Mouse (Mus musculus): ENCODE measurements around the gene Rab11a.

The Rab11a gene

DNA sequence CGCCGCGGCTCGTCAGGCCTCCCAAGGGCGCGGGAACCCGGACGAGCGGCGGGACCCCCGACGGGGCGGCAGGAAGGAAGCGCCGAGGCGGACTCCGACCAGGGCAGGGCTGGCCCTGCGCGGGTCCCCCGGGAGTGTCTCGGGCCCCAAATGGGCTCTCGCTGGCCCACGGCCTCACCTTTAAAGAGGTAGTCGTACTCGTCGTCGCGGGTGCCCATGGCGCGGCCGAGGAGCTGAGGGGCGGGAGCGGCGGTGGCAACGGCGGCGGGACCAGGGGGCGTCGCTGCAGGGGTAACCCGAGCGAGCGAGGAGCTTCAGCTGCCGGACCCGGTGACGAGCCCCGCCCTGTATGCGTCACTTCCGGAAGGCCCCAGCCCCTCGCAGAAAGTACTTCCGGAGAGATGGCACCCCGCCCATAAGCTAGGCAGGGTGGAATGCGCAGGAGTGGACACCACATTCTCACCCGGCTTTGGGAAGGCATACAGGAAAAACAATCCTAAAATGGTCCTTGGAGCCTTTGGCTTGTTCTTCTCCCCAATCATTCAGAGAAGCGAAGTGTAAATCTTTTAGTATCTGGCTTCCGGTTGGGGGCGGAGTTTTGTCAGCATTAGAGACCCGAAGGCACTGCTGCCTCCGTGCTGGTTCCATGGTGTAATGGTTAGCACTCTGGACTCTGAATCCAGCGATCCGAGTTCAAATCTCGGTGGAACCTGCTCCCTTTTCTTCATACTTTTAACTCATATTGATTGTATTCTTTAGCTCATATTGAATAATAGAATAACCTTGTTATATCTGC, at the start of gene Rab11a:
Gene Rab11a (minus strand): TSS at position 353 of the 796 bp plus-strand sequence.
- DNase-seq (ENCODE audit: low spot score) = peak; percentile 91

DNA sequence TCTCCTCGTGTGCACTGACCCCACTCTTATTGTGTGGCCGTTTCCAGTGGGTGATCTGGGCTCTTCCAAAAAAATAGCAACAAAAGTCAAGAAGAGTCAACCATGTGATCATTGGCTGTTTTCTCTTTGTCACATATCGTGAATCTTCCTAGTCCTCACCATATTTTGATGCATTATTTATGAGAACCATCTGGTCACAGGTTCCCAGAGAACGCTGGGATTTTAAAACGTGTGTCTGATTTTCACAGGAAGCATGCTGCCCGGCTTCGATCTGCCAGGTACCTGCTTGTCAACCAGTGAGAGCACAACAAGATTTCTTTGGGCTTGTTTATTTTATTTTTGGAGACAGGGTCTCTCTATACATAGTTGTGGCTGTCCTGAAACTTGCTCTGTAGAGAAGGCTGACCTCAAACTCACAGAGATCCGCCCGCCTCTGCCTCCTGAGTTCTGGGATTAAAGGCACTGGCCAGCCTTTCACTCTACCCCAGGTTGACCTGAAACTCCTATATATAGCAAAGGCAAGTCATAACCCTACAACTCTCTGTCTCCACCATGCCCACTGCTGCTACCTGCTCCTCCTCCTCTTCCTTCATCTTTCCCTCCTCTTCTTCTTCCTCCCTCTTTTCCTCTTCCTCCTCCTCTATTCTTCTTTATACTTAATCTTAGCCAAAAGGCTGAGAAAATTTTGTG, 48.8 kb upstream of the Rab11a start:
- DNase-seq (ENCODE audit: low spot score) = no peak

DNA sequence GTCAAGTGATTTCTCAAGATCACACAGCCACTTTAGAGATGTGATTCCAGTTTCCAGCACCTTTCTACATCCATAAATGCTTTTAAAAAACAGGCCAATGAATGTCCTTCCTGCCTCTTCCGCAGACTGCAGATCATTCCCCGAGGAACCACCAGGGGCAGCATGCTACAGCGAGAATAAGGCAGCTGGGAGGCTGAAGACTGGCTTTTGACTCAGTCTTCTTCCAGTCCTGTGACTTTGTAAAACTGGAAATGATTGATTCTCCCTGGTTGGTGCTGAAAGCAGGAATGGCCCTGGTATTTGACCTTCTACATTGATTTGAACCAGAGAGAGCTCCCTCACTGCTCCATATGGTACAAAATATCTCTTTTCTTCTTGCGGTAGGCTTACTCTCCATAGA, 47.3 kb upstream of the Rab11a start:
- no peak for DNase-seq (ENCODE audit: low spot score)

DNA sequence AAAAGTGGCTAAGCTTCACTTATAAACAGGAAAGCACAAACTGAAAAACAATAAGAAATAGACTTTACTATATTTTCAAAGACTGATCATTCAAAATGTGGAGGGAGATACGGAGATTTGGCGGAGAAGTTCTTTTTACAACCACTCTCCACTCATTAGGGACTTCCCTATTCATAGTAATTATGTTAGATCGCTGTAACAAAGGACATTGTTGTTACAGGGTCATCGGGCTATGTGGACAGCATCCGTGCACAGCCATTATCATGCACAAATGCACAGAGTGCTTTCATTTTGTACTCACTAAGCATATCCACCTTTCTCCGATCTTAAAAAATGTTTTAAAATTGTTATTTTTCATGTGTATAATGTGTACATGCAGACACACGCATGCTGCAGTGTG, 46.0 kb upstream of the Rab11a start:
- no peak for DNase-seq (ENCODE audit: low spot score)

DNA sequence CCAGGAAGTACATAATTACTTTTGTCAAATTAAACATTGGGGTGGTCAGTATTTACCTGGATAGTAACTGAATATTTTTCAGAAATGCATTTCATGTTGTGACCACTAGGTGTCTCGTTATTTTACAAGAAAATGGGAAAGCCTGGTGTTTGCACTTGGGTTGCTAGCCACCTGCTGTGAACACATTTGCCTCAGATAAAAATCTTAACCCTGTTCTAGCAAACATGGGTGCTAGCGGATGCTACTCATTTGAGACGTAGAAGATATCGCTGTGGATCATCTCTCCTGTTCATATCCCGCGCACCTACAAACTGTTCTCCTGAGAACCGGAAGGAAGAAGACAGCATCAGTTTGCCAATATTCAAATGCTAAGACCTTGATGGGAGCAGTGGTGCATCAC, 42.1 kb upstream of the Rab11a start:
- no peak for DNase-seq (ENCODE audit: low spot score)

DNA sequence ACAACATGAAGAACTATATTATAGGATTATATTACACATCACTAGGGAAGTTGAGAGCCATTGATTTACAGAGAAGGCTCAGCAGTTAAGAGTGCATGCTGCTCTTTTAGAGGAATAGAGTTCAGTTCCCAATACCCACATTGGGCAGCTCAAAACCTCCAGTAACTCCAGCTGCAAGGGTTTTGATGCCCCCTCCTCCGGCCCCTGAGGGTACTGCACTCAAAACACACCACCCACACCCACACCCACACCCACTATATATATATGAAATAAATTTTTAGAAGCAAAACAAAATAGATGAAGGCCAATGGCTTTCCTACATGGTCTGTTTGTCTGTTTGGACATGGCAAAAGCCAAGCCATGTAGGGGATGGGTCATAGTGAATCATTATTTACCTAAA, 40.6 kb upstream of the Rab11a start:
- DNase-seq (ENCODE audit: low spot score) = no peak

DNA sequence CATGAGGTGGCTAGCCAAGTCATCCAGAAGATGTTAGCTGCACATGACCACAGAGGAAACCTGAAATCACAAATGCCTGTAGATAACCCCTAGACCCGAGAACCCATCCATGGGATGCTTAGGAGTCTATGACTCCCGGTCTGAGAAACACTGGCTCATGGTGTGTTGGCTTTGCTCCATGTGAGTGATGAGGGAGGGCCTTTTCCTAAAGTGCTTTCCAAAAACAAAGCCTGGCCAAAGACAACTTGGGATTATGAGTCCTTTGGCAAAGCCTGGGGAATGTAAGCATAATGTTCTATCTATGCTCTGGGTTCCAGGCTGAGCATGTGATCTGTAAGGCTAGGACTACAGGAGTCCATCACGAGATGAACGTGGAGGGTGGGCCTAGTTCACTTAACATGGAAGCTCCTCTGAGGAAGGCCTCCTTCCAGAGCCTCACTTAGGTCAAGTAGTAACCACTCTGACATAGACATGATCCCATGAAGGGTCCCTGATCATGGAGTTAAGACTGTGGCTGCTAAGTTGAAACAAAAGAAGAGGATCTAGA, 40.0 kb upstream of the Rab11a start:
- no peak for DNase-seq (ENCODE audit: low spot score)

DNA sequence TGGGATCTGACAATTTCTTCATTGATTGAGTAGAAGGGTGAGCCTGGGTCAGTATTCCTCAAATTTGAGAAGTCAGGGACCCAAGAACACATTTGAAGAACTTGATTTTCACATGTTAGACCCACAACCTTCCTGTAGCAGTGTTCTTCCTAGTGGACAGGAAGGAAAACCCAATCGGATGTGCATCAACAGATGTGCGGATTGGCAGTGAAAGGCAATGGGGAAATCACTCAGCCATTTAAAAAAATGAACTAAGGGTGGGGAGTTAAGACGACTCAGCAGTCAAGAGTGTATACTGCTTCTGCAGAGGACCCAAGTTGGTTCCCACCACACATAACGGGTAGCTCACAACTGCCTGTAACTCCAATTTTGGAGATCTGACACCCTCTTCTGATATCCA, 37.9 kb upstream of the Rab11a start:
- DNase-seq (ENCODE audit: low spot score) = no peak

DNA sequence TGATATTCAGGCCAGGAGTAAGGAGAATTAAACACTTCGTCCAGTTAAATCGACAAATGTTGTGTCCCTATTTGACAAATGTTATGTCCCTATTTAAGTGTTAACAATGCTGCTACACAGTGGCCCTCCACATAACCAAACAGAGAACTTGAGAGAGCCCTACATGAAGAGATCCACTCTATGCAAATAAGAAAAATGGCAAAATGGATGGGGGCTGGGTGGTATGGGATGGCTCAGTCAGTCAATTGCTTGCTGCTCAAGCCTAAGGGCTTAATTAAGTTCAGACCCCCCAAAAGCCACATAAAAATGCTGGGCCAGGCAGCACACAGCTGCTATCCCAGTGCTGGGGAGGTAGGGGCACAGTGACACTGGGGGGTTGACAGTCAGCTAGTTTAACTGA, 37.3 kb upstream of the Rab11a start:
- DNase-seq (ENCODE audit: low spot score) = no peak

DNA sequence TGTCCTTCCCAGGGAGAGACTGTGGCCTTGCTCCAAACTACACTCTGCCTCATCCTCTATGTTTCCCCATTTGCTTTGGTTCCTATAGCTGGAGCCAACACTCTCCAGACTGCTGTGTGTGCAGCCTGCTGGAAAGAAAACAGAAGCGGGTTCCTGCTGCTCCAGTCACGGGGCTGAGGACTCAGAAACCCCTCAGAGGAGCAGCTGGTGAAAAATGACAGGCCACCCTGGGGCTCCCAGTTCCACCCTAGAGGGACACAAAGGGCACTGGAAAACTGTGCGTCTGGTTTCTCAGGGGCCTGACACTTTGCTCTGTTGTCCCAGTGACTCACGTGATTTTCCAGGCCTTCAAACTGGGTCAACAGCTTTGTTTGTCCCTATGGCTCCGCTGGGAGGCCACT, 36.9 kb upstream of the Rab11a start:
- no peak for DNase-seq (ENCODE audit: low spot score)

DNA sequence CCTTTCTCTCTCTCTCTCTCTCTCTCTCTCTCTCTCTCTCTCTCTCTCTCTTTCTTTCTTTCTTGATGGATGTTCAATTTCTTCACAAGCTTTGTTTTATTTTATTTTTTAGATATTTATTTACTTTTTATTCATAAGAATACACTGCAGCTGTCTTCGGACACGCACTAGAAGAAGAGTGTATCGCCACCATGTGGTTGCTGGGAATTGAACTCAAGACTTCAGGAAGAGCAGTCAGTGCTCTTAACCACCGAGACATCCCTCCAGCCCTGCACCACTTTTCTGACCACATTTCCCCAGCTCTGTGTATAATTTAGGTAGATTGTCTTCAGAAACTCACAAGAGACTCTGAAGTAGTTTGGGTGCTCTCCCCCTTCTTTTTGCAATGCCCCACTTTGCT, 36.4 kb upstream of the Rab11a start:
- no peak for DNase-seq (ENCODE audit: low spot score)

DNA sequence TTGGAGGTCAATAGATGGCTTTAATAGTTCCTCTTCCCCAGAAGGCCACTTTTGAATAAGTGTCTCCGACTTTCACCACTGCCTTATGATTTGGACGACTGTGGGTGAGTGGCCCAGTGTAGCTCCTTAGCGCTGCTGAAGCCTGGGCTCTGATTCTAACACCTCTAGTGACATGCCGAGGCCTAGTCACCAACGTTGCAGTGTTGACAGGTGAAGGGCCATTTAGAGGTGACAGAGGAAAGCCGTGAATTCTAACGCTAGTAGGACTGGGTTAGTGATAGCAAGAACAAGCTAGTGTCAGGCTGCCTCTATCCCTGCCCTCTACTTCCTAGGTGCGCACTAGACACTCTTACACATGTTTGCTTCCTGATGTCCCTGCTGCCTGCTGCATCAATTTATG, 35.7 kb upstream of the Rab11a start:
- no peak for DNase-seq (ENCODE audit: low spot score)

DNA sequence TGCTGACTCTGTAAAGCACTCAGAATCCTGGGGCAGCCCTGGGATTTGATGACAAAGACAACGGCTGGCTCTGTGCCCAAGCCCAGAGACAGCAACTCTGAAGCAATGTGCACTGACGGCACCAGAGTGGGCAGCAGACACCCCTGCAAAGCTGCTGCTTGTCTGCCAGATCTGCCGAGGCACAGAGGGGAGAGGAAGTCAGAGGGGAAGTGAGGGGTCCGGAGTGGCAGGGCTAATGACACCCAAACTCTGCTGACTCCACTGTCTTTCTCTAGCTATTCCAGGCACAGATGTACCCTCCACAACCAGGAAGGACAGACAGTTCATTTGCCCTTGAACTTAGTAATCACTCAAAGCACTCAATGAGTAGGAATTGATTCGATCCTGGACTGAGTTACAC, 33.7 kb upstream of the Rab11a start:
- no peak for DNase-seq (ENCODE audit: low spot score)

DNA sequence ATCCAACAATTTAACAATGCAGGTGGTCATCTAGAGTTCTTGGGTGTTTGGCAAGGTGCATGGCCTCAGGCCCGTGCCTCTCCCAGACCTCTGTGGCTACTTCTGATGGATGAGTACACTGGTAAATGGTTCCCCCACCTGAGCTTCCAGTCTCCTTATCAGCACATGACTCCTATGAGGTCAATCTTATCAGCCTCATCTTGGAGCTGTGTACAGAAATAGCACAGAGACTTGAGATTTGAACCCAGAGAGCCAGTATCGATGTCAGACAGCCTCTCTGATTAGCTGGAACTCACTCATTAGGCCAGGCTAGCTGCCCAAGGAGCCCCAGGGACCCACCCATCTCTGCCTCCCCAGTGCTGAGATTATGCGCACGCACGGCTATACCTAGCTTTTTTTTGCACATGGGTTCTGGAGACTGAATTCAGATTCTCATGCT, 32.9 kb upstream of the Rab11a start:
- no peak for DNase-seq (ENCODE audit: low spot score)

DNA sequence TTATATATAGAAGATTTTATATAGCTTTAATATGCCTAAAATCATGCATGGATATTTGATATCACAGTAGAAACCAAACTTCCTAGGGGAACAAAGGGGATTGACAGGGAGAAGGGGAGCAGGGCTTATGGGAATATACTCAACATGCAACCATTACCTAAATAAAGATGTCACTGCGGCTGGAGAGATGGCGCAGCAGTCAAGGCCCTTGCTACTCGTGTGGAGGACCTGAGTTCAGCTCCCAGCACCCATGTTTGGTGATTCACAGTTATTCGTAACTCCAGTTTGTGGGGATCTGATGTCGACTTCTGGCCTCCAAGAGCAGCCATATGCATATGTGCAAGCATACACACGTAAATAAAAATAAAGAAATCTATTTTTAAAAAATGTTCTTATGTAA, 32.4 kb upstream of the Rab11a start:
- DNase-seq (ENCODE audit: low spot score) = no peak

DNA sequence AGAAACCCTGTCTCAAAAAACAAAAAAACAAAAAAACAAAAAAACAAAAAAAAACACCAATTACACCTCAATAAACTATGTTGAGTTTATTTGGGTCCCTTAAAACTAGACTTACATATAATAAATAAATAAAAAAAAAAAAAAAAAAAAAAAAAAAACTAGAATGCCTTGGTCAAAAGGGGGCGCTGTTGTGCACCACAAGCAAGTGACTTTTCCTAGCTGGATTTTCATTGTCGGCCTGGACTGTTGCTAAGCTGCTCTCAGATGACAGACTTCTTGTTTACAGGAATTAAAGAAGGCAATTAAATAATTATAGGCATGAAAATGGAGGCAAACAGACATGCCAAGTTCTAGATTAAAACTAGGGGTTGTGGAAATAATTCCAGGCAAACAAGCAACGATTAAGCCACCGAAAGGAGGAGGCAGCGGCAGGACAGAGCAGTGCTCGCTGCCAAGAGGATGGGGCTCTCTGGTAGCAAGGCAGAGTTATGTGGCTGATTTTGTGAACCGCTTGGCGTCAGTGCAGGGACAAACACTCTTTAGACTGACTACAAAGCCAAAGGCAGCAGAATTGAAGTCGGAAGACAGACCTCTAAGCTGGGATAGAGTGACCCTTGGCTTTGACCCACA, 31.6 kb upstream of the Rab11a start:
- DNase-seq (ENCODE audit: low spot score) = no peak

DNA sequence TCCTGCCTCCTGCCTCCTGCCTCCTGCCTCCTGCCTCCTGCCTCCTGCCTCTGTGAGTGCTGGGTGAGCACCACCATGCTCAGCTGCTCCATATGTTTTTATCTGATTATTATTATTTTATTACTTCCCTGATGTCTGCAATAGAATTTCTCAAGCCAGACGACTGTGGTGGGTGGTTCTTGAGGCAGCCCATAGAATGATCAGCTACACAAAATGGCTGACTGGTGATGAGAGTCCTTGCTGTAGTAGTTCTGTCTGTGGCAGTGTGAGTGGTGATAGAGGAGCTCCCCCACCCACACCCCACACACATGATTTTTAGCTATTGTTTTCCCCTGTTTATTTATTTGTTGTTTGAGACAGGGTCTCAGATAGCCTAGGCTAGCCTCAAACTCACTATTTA, 30.2 kb upstream of the Rab11a start:
- DNase-seq (ENCODE audit: low spot score) = no peak

DNA sequence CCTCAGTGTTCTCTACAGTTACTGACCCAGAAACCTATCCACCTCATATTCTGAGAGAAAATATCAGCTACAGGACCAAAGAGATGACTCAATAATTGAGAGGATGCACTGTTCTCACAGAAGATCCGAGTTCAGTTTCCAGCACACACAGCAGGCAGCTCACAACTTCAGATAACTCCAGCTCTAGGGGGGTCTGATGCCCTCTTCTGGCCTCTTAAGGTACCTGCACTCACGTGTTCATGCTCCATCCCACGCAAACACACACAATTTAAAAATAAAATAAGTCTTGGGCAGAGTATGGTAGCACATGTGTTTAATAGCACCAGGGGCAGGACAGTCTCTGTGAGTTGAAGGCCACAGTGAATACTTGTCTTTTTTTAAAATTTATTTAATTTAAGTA, 28.6 kb upstream of the Rab11a start:
- no peak for DNase-seq (ENCODE audit: low spot score)

DNA sequence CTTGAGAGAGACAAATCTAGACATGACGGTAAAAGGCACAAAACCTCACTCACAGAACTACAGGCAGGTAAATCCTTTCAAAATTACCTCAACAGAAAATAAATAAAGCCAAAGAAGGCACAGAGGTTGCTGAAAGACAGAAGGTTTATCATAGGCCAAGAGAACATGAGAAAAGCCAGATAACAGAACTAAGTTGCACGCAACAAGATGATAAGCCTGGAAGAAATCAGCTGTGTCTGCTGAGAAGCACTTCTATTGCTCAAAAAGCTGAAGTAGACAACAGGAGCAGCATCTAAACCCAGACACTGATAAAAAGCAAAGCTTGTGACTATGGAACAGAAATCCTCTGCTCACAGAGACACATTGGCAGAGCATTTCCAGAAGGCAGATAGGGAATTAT, 27.3 kb upstream of the Rab11a start:
- DNase-seq (ENCODE audit: low spot score) = no peak

DNA sequence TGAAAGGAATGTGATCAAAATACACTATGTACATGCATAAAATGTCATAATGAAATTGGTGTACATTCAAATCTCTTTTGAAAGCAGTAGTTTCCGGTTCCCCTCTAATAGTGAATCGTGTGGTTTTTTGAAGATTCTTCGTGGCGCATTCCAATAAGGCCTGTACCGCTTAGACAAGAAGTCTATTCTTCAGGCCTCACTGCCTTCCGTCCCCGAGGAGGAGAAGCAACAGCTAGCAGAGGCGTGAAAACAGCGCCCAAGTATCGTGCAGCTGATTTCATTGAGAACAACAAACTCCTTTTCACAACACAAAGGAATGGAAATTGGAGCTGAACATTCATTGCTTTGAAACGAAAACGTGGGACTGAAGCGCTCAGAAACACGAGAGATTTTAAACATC, 20.5 kb upstream of the Rab11a start:
- no peak for DNase-seq (ENCODE audit: low spot score)

DNA sequence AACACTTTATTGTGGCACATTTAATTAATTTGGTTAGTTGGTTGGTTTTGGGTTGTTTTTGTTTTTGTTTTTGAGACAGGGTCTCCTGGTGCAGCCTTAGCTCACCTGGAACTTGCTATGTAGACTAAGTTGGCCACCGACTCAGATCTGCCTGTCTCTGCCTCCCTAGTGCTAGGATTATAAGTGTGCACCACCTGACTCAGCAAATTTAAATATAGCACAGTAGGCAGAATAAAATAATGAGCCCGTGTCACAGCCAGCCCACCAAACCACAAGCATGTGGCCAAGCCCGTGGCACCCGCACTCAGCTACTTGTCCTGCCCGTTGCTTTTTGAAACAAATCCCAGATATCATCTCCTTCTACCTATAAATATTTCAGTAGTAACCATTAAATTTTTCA, 15.0 kb upstream of the Rab11a start:
- no peak for DNase-seq (ENCODE audit: low spot score)

DNA sequence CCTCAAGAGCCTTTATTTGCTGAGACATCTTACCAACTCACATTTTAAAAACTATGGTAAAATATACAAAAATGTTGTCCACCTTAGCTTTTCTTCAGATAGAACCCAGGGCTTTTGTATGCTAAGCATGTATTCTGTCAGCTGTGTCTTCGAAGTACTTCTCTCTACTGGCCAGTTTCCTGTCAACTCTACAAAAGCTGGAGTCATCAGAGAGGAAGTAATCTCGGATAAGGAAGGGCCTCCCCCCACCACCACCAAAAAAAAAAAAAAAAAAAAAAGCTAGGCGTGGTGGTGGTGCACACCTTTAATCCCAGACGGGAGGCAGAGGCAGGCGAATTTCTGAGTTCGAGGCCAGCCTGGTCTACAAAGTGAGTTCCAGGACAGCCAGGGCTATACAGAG, 11.8 kb upstream of the Rab11a start:
- DNase-seq (ENCODE audit: low spot score) = no peak

DNA sequence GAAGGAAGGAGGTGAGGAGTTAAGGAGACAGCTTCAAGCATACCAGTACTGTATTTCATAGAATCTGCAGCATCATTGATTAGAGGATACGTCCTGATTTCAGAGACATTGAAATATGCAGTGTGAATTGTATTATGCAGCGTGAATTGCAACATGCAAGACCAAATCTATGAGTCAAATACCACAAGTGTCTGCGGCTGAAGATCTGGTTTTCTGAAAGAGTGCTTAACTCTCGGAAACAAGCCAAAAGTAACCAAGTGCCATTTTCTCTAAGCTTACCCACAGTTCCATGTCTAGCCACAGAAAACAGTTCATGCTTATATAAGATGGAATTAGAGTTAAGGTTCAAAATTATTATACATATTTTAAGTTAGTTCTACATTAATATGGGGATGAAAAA, 10.2 kb upstream of the Rab11a start:
- no peak for DNase-seq (ENCODE audit: low spot score)

Data from ovary, postnatal 10 days (tissue).